Mouse (Mus musculus): ENCODE data around the gene Ostm1. TPM values are rescaled to one million over a fixed set of nuclear protein-coding genes. Genes with fewer than 3 reads are reported as not detected.

Gene Ostm1
- polyA plus RNA-seq, 1 experiment from 2014 or later: 20.2 TPM

DNA sequence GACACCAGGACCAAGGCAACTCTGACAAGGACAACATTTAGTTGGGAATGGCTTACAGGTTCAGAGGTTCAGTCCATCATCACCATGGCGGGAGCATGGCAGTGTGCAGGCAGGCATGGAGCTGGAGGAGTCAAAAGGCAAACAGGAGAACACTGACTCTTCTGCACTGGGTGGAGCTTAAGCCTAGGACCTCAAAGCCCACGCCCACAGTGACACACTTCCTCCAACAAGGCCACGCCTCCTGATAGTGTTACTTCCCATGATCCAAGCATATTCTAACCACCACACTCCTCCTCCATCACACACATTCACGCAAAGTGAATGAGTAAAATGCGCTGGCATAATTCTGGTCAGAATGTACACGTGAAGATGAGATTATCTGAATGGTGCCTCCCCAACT is 56.2 kb downstream of the Ostm1 start:
- Histone ChIP-seq H3K4me1 (replicated peaks; ENCODE audit: control insufficient read depth, insufficient read depth, low read length) (no peaks in the 10 kb centered on the region), H3K4me3 (ENCODE audit: low read depth, low read length) (no peak overlapping the region), H3K27me3 (ENCODE audit: control insufficient read depth, insufficient read depth, low read length) (peaks cover 38% of the 10 kb centered on the region), H3K36me3 (ENCODE audit: control insufficient read depth, insufficient read depth, low read length) (no peaks in the 10 kb centered on the region), H3K9ac (ENCODE audit: low read depth, low read length) (no peak overlapping the region), H3K27ac (ENCODE audit: low read depth, low read length) (no peak overlapping the region), H3K9me3 (ENCODE audit: control insufficient read depth, low read length) (no peaks in the 10 kb centered on the region), H3K4me2 (replicated peaks; ENCODE audit: low read depth, low read length) (no peak overlapping the region)
- WGBS: 80% methylated on average over 6 of the region's 6 CpGs
- ATAC-seq (ENCODE audit: low FRiP score) (no peak), DNase-seq (ENCODE audit: low spot score) (no peak)

DNA sequence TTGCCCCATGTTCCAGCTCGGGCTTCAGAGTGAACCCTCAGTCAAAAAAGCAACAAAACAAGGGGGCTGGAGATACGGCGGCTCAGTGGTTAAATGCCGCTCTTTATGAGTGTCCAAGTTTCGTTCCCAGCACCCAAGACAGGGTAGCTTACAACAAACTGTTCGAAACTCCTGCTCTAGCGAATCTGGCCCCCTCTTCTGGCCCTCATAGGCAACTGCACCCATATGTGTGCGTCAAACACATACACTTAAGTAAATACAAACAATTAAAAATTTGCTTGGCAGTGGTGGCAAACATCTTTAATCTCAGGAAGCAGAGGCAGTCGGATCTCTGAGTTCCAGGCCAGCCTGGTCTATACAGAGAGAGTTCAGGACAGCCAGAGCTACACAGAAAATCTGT is 60.0 kb downstream of the Ostm1 start:
- H3K4me3 ChIP-seq (ENCODE audit: low read depth, low read length): no peak overlapping the region
- H3K4me2 ChIP-seq (replicated peaks; ENCODE audit: low read depth, low read length): no peak overlapping the region
- peaks cover 2% of the 10 kb centered on the region; the same call in 1 of the 2 replicates for H3K27me3 ChIP-seq (ENCODE audit: control insufficient read depth, insufficient read depth, low read length)
- WGBS: 86% methylated on average over 9 of the region's 9 CpGs
- ATAC-seq (ENCODE audit: low FRiP score) (no peak), DNase-seq (ENCODE audit: low spot score) (no peak)
- no peaks in the 10 kb centered on the region for H3K36me3 ChIP-seq (ENCODE audit: control insufficient read depth, insufficient read depth, low read length)
- H3K9ac ChIP-seq (ENCODE audit: low read depth, low read length): no peak overlapping the region
- H3K27ac ChIP-seq (ENCODE audit: low read depth, low read length): no peak overlapping the region
- no peaks in the 10 kb centered on the region for H3K4me1 ChIP-seq (replicated peaks; ENCODE audit: control insufficient read depth, insufficient read depth, low read length)
- no peaks in the 10 kb centered on the region for H3K9me3 ChIP-seq (ENCODE audit: control insufficient read depth, low read length)

DNA sequence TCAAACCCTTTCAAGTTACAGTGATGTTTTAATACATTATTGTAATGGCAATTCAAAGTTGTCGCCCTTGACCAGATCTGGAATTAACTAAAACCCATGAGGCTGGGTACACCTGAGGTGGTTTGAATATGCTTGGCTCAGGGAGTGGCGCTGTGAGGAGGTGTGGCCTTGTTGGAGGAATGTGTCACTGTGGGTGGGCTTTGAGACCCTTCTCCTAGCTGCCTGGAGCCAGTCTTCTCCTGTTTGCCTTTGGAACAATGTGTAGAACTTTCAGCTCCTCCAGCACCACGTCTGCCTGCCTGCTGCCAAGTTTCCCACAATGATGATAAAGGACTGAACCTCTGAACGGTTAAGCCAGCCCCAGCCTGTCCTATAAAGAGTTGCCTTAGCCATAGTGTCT is 62.7 kb downstream of the Ostm1 start:
- no peak for DNase-seq (ENCODE audit: low spot score)
- Histone ChIP-seq H3K4me2 (replicated peaks; ENCODE audit: low read depth, low read length) (no peak overlapping the region), H3K36me3 (ENCODE audit: control insufficient read depth, insufficient read depth, low read length) (no peaks in the 10 kb centered on the region), H3K9ac (ENCODE audit: low read depth, low read length) (no peak overlapping the region), H3K9me3 (ENCODE audit: control insufficient read depth, low read length) (no peaks in the 10 kb centered on the region), H3K27me3 (ENCODE audit: control insufficient read depth, insufficient read depth, low read length) (no peaks in the 10 kb centered on the region), H3K4me3 (ENCODE audit: low read depth, low read length) (no peak overlapping the region), H3K27ac (ENCODE audit: low read depth, low read length) (no peak overlapping the region), H3K4me1 (replicated peaks; ENCODE audit: control insufficient read depth, insufficient read depth, low read length) (no peaks in the 10 kb centered on the region)
- WGBS: 54% methylated on average over 4 of the region's 4 CpGs
- ATAC-seq (ENCODE audit: low FRiP score): no peak

DNA sequence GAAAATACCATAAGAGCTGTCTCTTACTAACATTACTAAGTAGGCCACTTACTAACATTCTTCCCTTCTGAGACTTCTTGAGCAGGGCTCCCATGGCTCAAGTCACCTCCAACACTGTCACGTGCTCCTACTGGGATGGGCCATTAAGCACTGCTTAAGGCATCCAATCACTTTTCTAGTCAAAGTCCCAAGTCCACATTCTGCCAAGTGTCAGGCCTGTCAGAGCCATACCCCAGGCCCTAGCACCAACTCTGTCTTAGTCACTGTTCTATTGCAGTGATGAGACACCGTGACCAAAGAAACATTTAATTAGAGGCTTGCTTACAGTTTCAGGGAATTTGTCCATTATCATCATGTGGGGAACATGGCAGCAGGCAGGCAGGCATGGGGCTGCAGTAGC is 78.3 kb downstream of the Ostm1 start:
- DNase-seq (ENCODE audit: low spot score) (no peak), ATAC-seq (ENCODE audit: low FRiP score) (no peak)
- 84% methylated on average over 2 of the region's 2 CpGs for WGBS
- Histone ChIP-seq H3K4me3 (ENCODE audit: low read depth, low read length) (no peak overlapping the region), H3K36me3 (ENCODE audit: control insufficient read depth, insufficient read depth, low read length) (no peaks in the 10 kb centered on the region), H3K4me2 (replicated peaks; ENCODE audit: low read depth, low read length) (no peak overlapping the region), H3K27me3 (ENCODE audit: control insufficient read depth, insufficient read depth, low read length) (no peaks in the 10 kb centered on the region), H3K4me1 (replicated peaks; ENCODE audit: control insufficient read depth, insufficient read depth, low read length) (no peaks in the 10 kb centered on the region), H3K27ac (ENCODE audit: low read depth, low read length) (no peak overlapping the region), H3K9me3 (ENCODE audit: control insufficient read depth, low read length) (no peaks in the 10 kb centered on the region), H3K9ac (ENCODE audit: low read depth, low read length) (no peak overlapping the region)

DNA sequence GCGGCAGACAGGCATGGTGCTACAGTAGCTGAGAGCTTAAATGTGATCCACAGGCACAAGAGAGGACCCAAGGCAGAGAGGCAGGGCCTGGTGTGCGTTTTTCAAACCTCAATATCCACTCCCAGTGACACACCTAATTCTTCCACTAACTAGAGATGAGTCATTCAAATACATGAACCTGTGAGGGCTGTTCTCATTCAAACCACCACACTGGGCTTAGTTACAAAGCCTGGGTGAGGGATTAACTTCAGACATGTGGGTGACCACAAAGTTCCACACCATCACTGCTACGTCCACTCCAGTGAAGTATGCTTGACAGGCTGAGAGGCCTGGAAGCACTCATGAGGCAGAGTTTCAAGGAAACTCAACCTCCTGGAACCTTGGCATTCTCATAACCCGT is 86.3 kb downstream of the Ostm1 start:
- 88% methylated on average over 4 of the region's 4 CpGs for WGBS
- ATAC-seq (ENCODE audit: low FRiP score) (no peak), DNase-seq (ENCODE audit: low spot score) (no peak)
- Histone ChIP-seq H3K36me3 (ENCODE audit: control insufficient read depth, insufficient read depth, low read length) (no peaks in the 10 kb centered on the region), H3K4me2 (replicated peaks; ENCODE audit: low read depth, low read length) (no peak overlapping the region), H3K4me3 (ENCODE audit: low read depth, low read length) (no peak overlapping the region), H3K9me3 (ENCODE audit: control insufficient read depth, low read length) (no peaks in the 10 kb centered on the region), H3K9ac (ENCODE audit: low read depth, low read length) (no peak overlapping the region), H3K27ac (ENCODE audit: low read depth, low read length) (no peak overlapping the region), H3K4me1 (replicated peaks; ENCODE audit: control insufficient read depth, insufficient read depth, low read length) (no peaks in the 10 kb centered on the region), H3K27me3 (ENCODE audit: control insufficient read depth, insufficient read depth, low read length) (no peaks in the 10 kb centered on the region)

DNA sequence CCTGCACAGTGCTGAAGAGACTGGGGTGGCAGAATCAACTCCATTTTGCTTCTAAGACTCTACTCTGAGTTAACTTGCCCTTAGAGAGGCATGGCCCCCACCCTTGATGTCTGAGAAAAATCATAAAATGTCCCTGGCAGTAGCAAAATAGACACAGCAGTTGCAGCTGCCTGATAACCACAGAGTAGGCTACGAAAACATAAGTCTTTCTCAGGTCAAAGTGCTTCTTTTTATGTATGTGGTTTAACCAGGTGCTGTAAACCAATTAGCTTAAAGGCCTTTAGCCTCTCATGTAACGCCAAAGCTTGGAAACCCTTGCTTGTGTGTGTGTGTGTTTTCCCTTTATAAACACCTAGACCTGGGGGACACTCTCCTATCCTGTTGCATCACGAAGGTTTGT is 89.2 kb downstream of the Ostm1 start:
- Histone ChIP-seq H3K4me3 (ENCODE audit: low read depth, low read length) (no peak overlapping the region), H3K27me3 (ENCODE audit: control insufficient read depth, insufficient read depth, low read length) (no peaks in the 10 kb centered on the region), H3K4me2 (replicated peaks; ENCODE audit: low read depth, low read length) (no peak overlapping the region), H3K9ac (ENCODE audit: low read depth, low read length) (no peak overlapping the region), H3K9me3 (ENCODE audit: control insufficient read depth, low read length) (no peaks in the 10 kb centered on the region), H3K4me1 (replicated peaks; ENCODE audit: control insufficient read depth, insufficient read depth, low read length) (no peaks in the 10 kb centered on the region), H3K27ac (ENCODE audit: low read depth, low read length) (no peak overlapping the region), H3K36me3 (ENCODE audit: control insufficient read depth, insufficient read depth, low read length) (no peaks in the 10 kb centered on the region)
- WGBS: 78% methylated on average over 3 of the region's 3 CpGs
- ATAC-seq (ENCODE audit: low FRiP score) (no peak), DNase-seq (ENCODE audit: low spot score) (no peak)

DNA sequence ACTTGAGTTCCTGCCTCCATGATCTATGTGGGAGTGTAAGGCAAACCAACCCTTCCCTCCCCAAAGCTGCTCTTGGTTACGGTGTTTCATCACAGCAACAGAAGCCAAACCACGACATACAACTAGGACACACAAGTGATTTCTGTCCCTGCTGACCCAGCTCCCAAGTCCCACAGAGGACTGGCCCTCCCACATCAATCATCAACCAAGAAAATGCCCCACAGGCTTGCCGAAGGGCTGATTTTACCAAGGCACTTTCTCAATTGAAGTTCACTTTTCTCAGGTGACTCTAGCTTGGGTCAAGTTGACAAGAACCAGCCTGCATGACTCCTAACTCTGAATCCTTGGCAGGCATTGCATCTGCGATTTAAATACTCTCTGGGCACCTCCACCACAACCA is 91.9 kb downstream of the Ostm1 start:
- WGBS: 89% methylated on average over 4 of the region's 4 CpGs
- no peak overlapping the region for H3K27ac ChIP-seq (ENCODE audit: low read depth, low read length)
- H3K4me2 ChIP-seq (replicated peaks; ENCODE audit: low read depth, low read length): no peak overlapping the region
- no peaks in the 10 kb centered on the region for H3K27me3 ChIP-seq (ENCODE audit: control insufficient read depth, insufficient read depth, low read length)
- H3K9me3 ChIP-seq (ENCODE audit: control insufficient read depth, low read length): no peaks in the 10 kb centered on the region
- ATAC-seq (ENCODE audit: low FRiP score): no peak
- H3K4me1 ChIP-seq (replicated peaks; ENCODE audit: control insufficient read depth, insufficient read depth, low read length): peaks cover 2% of the 10 kb centered on the region; the same call in 1 of the 2 replicates
- DNase-seq (ENCODE audit: low spot score): no peak
- no peaks in the 10 kb centered on the region for H3K36me3 ChIP-seq (ENCODE audit: control insufficient read depth, insufficient read depth, low read length)
- no peak overlapping the region for H3K9ac ChIP-seq (ENCODE audit: low read depth, low read length)
- no peak overlapping the region for H3K4me3 ChIP-seq (ENCODE audit: low read depth, low read length)

DNA sequence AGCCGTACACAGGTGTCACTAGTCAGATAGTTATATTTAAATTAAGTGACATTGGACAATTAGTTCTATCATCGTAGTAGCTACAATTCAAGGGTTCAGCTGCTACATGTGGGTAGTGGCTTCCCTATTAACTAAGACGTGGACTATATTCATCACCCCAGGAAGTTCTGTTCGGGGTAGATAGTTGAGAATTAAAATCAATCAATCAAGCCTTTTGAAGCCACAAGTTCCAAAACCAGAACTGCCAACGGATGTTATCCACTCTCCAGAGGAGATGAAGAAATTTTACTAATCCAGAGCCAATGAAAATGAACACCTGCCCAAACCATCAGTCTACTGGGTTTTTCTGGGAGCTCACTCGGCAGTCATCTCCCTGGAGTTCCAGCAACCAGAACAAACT is 94.7 kb downstream of the Ostm1 start:
- Histone ChIP-seq H3K27me3 (ENCODE audit: control insufficient read depth, insufficient read depth, low read length) (no peaks in the 10 kb centered on the region), H3K4me2 (replicated peaks; ENCODE audit: low read depth, low read length) (peak overlapping the region; percentile 84), H3K4me3 (ENCODE audit: low read depth, low read length) (peak overlapping the region; percentile 83), H3K9ac (ENCODE audit: low read depth, low read length) (peak overlapping the region; percentile 79), H3K4me1 (replicated peaks; ENCODE audit: control insufficient read depth, insufficient read depth, low read length) (peaks cover 2% of the 10 kb centered on the region; the same call in 1 of the 2 replicates), H3K9me3 (ENCODE audit: control insufficient read depth, low read length) (no peaks in the 10 kb centered on the region), H3K27ac (ENCODE audit: low read depth, low read length) (no peak overlapping the region), H3K36me3 (ENCODE audit: control insufficient read depth, insufficient read depth, low read length) (no peaks in the 10 kb centered on the region)
- 45% methylated on average over 6 of the region's 6 CpGs for WGBS
- DNase-seq (ENCODE audit: low spot score): no peak
- peak; percentile 26; the same call in 1 of the 2 replicates for ATAC-seq (ENCODE audit: low FRiP score)

DNA sequence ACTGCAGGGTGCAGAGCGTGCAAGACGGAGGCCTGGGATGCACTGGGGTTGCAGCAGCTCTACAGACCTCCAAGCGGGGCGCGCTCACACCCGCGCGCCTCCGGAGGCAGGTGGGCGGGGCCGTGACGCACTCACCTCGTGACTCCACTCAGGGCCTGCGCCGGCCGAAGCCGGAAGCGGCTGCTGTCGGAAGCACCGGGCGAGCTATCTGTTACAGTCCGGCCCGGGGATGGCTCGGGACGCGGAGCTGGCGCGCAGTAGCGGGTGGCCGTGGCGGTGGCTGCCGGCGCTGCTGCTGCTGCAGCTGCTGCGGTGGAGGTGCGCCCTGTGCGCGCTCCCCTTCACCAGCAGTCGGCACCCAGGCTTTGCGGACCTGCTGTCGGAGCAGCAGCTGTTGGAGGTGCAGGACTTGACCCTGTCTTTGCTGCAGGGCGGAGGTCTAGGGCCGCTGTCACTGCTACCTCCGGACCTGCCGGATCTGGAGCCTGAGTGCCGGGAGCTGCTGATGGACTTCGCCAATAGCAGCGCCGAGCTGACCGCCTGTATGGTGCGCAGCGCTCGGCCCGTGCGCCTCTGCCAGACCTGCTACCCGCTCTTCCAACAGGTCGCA is 95.2 kb downstream of the Ostm1 start:
- Histone ChIP-seq H3K27ac (ENCODE audit: low read depth, low read length) (peak overlapping the region; percentile 77), H3K27me3 (ENCODE audit: control insufficient read depth, insufficient read depth, low read length) (no peaks in the 10 kb centered on the region), H3K9me3 (ENCODE audit: control insufficient read depth, low read length) (no peaks in the 10 kb centered on the region), H3K4me3 (ENCODE audit: low read depth, low read length) (peak overlapping the region; percentile 83), H3K36me3 (ENCODE audit: control insufficient read depth, insufficient read depth, low read length) (no peaks in the 10 kb centered on the region), H3K9ac (ENCODE audit: low read depth, low read length) (peak overlapping the region; percentile 79), H3K4me2 (replicated peaks; ENCODE audit: low read depth, low read length) (peak overlapping the region; percentile 84), H3K4me1 (replicated peaks; ENCODE audit: control insufficient read depth, insufficient read depth, low read length) (peaks cover 2% of the 10 kb centered on the region; the same call in 1 of the 2 replicates)
- under 1% methylated on average over 44 of the region's 56 CpGs for WGBS
- DNase-seq (ENCODE audit: low spot score): peak; percentile 94
- peak; percentile 97 for ATAC-seq (ENCODE audit: low FRiP score)

All from hindbrain, embryonic 11.5 days (tissue).